Mouse (Mus musculus): Measurements from ENCODE around the gene Tdgf1.
A peak's percentile ranks its signal among the peaks of the same experiment; 100 is the strongest.

Gene Tdgf1

DNA sequence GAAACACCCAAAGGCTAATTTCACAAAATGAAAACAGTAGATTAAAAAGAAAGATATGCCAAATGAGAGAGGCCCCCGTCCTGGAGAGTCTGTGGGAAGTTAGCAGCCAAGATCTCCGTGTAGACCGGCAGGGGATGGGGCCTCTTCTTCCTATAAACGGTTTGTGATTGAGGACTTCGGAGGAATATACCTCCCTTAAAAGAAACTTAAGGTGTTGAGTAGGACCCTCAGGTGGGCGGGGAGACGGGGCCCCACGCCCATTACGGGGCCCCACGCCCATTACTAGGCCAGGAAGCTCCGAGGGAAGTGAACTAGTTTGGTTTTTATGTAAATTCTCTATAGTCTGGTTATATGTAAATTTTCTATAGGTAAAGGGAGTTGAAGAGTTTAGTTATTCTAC lies at the start of gene Tdgf1:
Gene Tdgf1, minus strand, starts transcription at position 233 of the 400 bp plus-strand sequence.
- TF ChIP-seq GATA4 (IDR thresholded peaks at IDR 0.05; ENCODE audit: insufficient replicate concordance, low read length): no peak

- TF ChIP-seq GATA4 (IDR thresholded peaks at IDR 0.05; ENCODE audit: insufficient replicate concordance, low read length): no peak
Observed at GRCm38 (mm10) chr9:110994716-110995172, 48.8 kb upstream of the Tdgf1 start.

GRCm38 (mm10) chr9:110993281-110993709 lies 47.3 kb upstream of the Tdgf1 start:
- peak; percentile 38; the same call in 1 of the 2 replicates for TF ChIP-seq GATA4 (IDR thresholded peaks at IDR 0.05; ENCODE audit: insufficient replicate concordance, low read length)

- peak; percentile 44; the same call in 1 of the 2 replicates for TF ChIP-seq GATA4 (IDR thresholded peaks at IDR 0.05; ENCODE audit: insufficient replicate concordance, low read length)
Observed at GRCm38 (mm10) chr9:110990204-110990603, 44.2 kb upstream of the Tdgf1 start, which contains the start of gene Rtp3. Gene Rtp3 (minus strand): TSS chr9:110990583.

DNA sequence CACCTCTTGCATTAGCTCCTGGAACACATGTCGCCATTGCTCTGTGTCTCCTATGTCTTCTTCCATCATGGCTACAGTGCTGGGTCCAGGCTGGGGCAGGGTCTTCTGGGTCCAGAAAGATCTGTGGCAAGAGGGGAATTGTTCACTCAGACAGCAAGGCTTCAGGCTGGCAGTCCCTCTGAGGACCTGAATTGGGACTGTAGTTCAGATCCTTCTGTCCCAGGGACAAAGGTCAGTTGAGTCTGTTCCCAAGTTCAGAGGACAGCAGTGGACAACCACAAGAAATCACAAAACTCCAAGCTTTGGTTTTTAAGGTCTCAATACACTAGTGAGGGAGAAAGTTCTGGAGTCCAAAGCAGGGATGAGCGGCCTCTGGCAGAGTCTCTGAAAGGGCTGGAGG lies 43.6 kb upstream of the Tdgf1 start:
- no peak for TF ChIP-seq GATA4 (IDR thresholded peaks at IDR 0.05; ENCODE audit: insufficient replicate concordance, low read length)

GRCm38 (mm10) chr9:110989141-110989540 lies 43.2 kb upstream of the Tdgf1 start:
- TF ChIP-seq GATA4 (IDR thresholded peaks at IDR 0.05; ENCODE audit: insufficient replicate concordance, low read length): no peak

- no peak for TF ChIP-seq GATA4 (IDR thresholded peaks at IDR 0.05; ENCODE audit: insufficient replicate concordance, low read length)
Observed at GRCm38 (mm10) chr9:110988078-110988477, 42.1 kb upstream of the Tdgf1 start.

DNA sequence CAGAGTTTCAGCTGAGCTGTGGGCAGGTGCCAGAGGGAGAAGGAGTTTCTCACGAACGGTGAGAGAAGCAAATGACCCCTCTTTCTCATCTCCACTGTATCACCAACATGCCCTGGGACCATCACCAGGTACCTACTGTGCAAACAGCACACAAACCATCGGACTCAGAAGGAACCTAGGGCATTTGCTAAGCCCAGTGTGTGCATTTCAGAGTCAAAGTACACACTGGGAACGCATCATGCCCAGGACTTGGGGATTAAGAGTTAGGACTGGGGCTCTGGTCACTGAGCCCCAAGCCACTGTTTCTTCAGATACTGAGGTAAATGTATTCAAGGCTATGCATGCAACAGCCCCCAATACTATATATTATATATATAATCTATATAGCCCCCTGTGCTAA lies 41.4 kb upstream of the Tdgf1 start:
- TF ChIP-seq GATA4 (IDR thresholded peaks at IDR 0.05; ENCODE audit: insufficient replicate concordance, low read length): no peak

- no peak for TF ChIP-seq GATA4 (IDR thresholded peaks at IDR 0.05; ENCODE audit: insufficient replicate concordance, low read length)
Observed at GRCm38 (mm10) chr9:110985951-110986350, 40.0 kb upstream of the Tdgf1 start.

DNA sequence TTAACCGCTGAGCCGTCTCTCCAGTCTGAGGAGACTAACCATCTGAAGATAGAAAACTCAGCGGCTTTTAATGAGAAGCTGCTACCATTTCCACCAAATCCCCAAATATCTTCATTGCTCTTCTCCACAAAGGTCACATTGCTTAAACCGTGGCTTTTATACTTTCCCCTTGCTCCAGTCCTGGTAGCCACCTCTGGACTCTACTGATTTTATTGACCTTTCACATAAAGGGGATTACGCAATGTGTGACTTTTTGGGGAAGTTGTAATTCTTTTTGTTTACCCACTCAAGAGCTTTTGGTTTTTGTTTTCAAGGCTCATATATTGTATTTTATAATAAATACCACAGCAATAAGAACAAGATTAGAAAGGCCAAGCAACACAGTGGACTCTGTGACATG lies 39.6 kb upstream of the Tdgf1 start:
- no peak for TF ChIP-seq GATA4 (IDR thresholded peaks at IDR 0.05; ENCODE audit: insufficient replicate concordance, low read length)

DNA sequence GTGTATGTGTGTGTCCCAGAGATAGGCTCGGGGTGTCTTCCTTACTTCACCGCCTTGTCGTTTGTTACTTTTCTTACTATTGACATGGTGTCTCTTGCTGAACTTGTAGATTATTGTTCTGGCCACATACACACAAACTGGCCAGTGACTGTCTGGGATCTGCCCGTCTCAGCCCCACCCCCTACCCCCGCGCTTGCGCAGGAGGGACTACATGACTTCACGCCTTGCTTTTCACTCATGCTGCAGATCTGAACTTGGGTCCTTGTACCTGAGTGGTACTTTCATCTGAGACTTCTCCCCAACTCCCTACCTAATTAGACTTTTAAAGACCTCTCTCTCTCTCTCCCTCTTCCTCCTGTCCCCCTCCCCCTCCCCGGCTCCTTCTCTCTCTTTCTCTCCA lies 38.1 kb upstream of the Tdgf1 start:
- TF ChIP-seq GATA4 (IDR thresholded peaks at IDR 0.05; ENCODE audit: insufficient replicate concordance, low read length): no peak

DNA sequence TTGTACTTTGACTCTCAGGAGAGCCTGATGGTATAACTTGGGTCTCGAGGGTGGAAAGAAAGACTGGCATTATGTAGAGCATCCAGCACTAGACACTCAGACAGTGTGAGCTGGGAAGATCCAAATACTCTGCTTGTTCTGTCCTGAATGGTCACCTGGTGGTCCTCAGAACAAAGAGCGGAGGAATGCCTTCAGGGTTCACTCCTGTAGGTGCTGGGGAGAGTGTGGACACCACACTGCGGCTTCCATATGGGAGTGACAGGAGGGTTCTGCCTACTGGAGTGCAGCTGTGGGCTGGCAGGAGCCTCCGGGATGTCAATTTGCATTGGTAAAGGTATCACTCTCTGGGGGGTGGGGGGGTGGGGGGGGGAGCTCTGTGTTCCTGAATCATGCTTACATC lies 36.4 kb upstream of the Tdgf1 start:
- TF ChIP-seq GATA4 (IDR thresholded peaks at IDR 0.05; ENCODE audit: insufficient replicate concordance, low read length): no peak

DNA sequence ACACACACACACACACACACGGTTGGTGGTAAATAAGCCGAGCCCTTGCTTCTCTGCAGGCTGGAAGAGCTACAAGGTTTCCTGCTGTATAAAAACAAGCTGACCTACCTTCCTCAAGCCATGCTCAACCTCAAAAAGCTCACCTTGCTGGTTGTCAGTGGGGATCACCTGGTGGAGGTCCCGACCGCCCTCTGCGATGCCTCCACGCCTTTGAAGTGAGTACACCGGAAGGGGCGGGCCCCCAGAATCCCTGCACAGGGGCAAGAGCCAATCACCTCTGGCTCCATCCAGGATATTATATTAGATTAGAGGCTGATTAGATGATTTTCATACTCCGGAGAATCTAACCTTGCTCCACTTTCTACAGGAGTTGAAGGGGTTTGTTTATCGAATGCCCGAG lies 33.5 kb upstream of the Tdgf1 start:
- TF ChIP-seq GATA4 (IDR thresholded peaks at IDR 0.05; ENCODE audit: insufficient replicate concordance, low read length): no peak

GRCm38 (mm10) chr9:110965910-110966231 lies 19.9 kb upstream of the Tdgf1 start:
- no peak for TF ChIP-seq GATA4 (IDR thresholded peaks at IDR 0.05; ENCODE audit: insufficient replicate concordance, low read length)

- no peak for TF ChIP-seq GATA4 (IDR thresholded peaks at IDR 0.05; ENCODE audit: insufficient replicate concordance, low read length)
Observed at GRCm38 (mm10) chr9:110965062-110965909, 19.3 kb upstream of the Tdgf1 start.

GRCm38 (mm10) chr9:110963566-110964115 lies 17.7 kb upstream of the Tdgf1 start:
- no peak for TF ChIP-seq GATA4 (IDR thresholded peaks at IDR 0.05; ENCODE audit: insufficient replicate concordance, low read length)
